Mouse (Mus musculus) forebrain, embryonic 15.5 days (tissue): ENCODE results near the gene Antxr2. TPM values are rescaled to one million over a fixed set of nuclear protein-coding genes. Genes with fewer than 3 reads are reported as not detected.

Source experiments
- ATAC-seq: fragments of 200-750 bp; cut with Nextera tagmentation; replicated peaks from 2 replicates; pipeline ENCODE4 v1.8.0; 2017; ENCODE audit warnings: mild to moderate bottlenecking, moderate TSS enrichment, moderate library complexity
- H3K27ac ChIP-seq: fragments of 300-500 bp; sonication (generic); replicated peaks from 2 replicates; pipeline ENCODE4 v1.5.1; 2015; ENCODE audit warnings: mild to moderate bottlenecking, inconsistent platforms
- H3K27me3 ChIP-seq: fragments of 300-500 bp; sonication (generic); 2 replicates; pipeline ENCODE4 v1.6.1; 2015; ENCODE audit warnings: inconsistent platforms
- H3K36me3 ChIP-seq: fragments of 300-500 bp; sonication (generic); 2 replicates; pipeline ENCODE4 v1.6.1; 2015; ENCODE audit warnings: mild to moderate bottlenecking, inconsistent platforms
- H3K4me1 ChIP-seq: fragments of 300-500 bp; sonication (generic); 2 replicates; pipeline ENCODE4 v1.6.1; 2015; ENCODE audit warnings: inconsistent platforms
- H3K4me2 ChIP-seq: fragments of 300-500 bp; sonication (generic); replicated peaks from 2 replicates; pipeline ENCODE4 v1.6.1; 2015; ENCODE audit warnings: mild to moderate bottlenecking, inconsistent platforms
- H3K4me3 ChIP-seq: fragments of 300-500 bp; sonication (generic); 2 replicates; pipeline ENCODE4 v1.5.1; 2015; ENCODE audit warnings: mild to moderate bottlenecking, inconsistent platforms
- H3K9ac ChIP-seq: fragments of 300-500 bp; sonication (generic); replicated peaks from 2 replicates; pipeline ENCODE4 v1.6.1; 2015; ENCODE audit warnings: mild to moderate bottlenecking, inconsistent platforms
- H3K9me3 ChIP-seq: fragments of 300-500 bp; sonication (generic); 2 replicates; pipeline ENCODE4 v1.6.1; 2016; ENCODE audit warnings: inconsistent platforms
- WGBS: fragments of 180-500 bp; shearing (Covaris S2); methylation state at CpG from one replicate; pipeline ENCODE4 v1.1.7; 2015; ENCODE audit warnings: mixed read lengths; 5-methylcytosine and 5-hydroxymethylcytosine counted together
- polyA plus RNA-seq: library from polyadenylated mRNA; unstranded; fragments of >200 nt; fragmentation: Nextera tagmentation; extraction: Ambion mirVana; gene quantifications from 2 replicates; pipeline ENCODE4 v1.2.1, GENCODE M21; 2015

Antxr2 gene
- polyA plus RNA-seq, 1 experiment from 2014 or later: 4.1 TPM

GRCm38 (mm10) chr5:98024545-98024944 is 6.3 kb downstream of the Antxr2 start:
- 96% methylated on average over 2 of the region's 2 CpGs for WGBS
- no peak overlapping the region for H3K4me3 ChIP-seq
- H3K4me1 ChIP-seq: peaks cover 18% of the 10 kb centered on the region
- no peak overlapping the region for H3K9ac ChIP-seq
- ATAC-seq: no peak
- no peak overlapping the region for H3K27ac ChIP-seq
- no peaks in the 10 kb centered on the region for H3K9me3 ChIP-seq
- no peaks in the 10 kb centered on the region for H3K27me3 ChIP-seq
- H3K4me2 ChIP-seq: no peak overlapping the region
- no peaks in the 10 kb centered on the region for H3K36me3 ChIP-seq

- Histone ChIP-seq H3K36me3 (no peaks in the 10 kb centered on the region), H3K27me3 (no peaks in the 10 kb centered on the region), H3K9me3 (no peaks in the 10 kb centered on the region), H3K4me3 (no peak overlapping the region), H3K9ac (no peak overlapping the region), H3K27ac (no peak overlapping the region), H3K4me1 (no peaks in the 10 kb centered on the region), H3K4me2 (no peak overlapping the region)
- 92% methylated on average over 4 of the region's 4 CpGs for WGBS
- no peak for ATAC-seq
Measured at GRCm38 (mm10) chr5:98021518-98021917, 9.3 kb downstream of the Antxr2 start.

GRCm38 (mm10) chr5:98020658-98021057 is 10.2 kb downstream of the Antxr2 start:
- Histone ChIP-seq H3K4me1 (no peaks in the 10 kb centered on the region), H3K36me3 (no peaks in the 10 kb centered on the region), H3K27ac (no peak overlapping the region), H3K9me3 (no peaks in the 10 kb centered on the region), H3K27me3 (no peaks in the 10 kb centered on the region), H3K9ac (no peak overlapping the region), H3K4me2 (no peak overlapping the region), H3K4me3 (no peak overlapping the region)
- ATAC-seq: no peak

- Histone ChIP-seq H3K9ac (no peak overlapping the region), H3K4me3 (no peak overlapping the region), H3K27me3 (no peaks in the 10 kb centered on the region), H3K4me2 (no peak overlapping the region), H3K4me1 (no peaks in the 10 kb centered on the region), H3K27ac (no peak overlapping the region), H3K36me3 (no peaks in the 10 kb centered on the region), H3K9me3 (no peaks in the 10 kb centered on the region)
- ATAC-seq: no peak
- 88% methylated on average over 1 of the region's 1 CpGs for WGBS
Measured at GRCm38 (mm10) chr5:98019396-98019795, 11.4 kb downstream of the Antxr2 start.

GRCm38 (mm10) chr5:98018162-98018561 is 12.7 kb downstream of the Antxr2 start:
- Histone ChIP-seq H3K36me3 (no peaks in the 10 kb centered on the region), H3K9me3 (no peaks in the 10 kb centered on the region), H3K4me1 (no peaks in the 10 kb centered on the region), H3K4me2 (no peak overlapping the region), H3K27me3 (no peaks in the 10 kb centered on the region), H3K4me3 (no peak overlapping the region), H3K27ac (no peak overlapping the region), H3K9ac (no peak overlapping the region)
- 88% methylated on average over 6 of the region's 6 CpGs for WGBS
- ATAC-seq: no peak

GRCm38 (mm10) chr5:98016247-98017203 is 14.3 kb downstream of the Antxr2 start:
- WGBS: 88% methylated on average over 20 of the region's 20 CpGs

GRCm38 (mm10) chr5:98005751-98006150 is 25.1 kb downstream of the Antxr2 start:
- Histone ChIP-seq H3K4me1 (no peaks in the 10 kb centered on the region), H3K4me2 (no peak overlapping the region), H3K9ac (no peak overlapping the region), H3K27me3 (no peaks in the 10 kb centered on the region), H3K27ac (no peak overlapping the region), H3K9me3 (no peaks in the 10 kb centered on the region), H3K36me3 (no peaks in the 10 kb centered on the region), H3K4me3 (no peak overlapping the region)
- 97% methylated on average over 8 of the region's 8 CpGs for WGBS
- no peak for ATAC-seq

More at GRCm38 (mm10) chr5:98016247-98017203, 14.3 kb downstream of the Antxr2 start:
- Histone ChIP-seq H3K27ac (no peak overlapping the region), H3K4me2 (no peak overlapping the region), H3K36me3 (no peaks in the 10 kb centered on the region), H3K27me3 (no peaks in the 10 kb centered on the region), H3K4me1 (no peaks in the 10 kb centered on the region), H3K4me3 (no peak overlapping the region), H3K9ac (no peak overlapping the region), H3K9me3 (no peaks in the 10 kb centered on the region)
- no peak for ATAC-seq

- H3K27ac ChIP-seq: no peak overlapping the region
- H3K9ac ChIP-seq: no peak overlapping the region
- H3K4me1 ChIP-seq: no peaks in the 10 kb centered on the region
- 93% methylated on average over 2 of the region's 2 CpGs for WGBS
- ATAC-seq: no peak
- H3K4me3 ChIP-seq: no peak overlapping the region
- no peaks in the 10 kb centered on the region for H3K36me3 ChIP-seq
- no peak overlapping the region for H3K4me2 ChIP-seq
- H3K9me3 ChIP-seq: no peaks in the 10 kb centered on the region
- H3K27me3 ChIP-seq: no peaks in the 10 kb centered on the region
Measured at GRCm38 (mm10) chr5:97999261-97999824, 31.5 kb downstream of the Antxr2 start.

GRCm38 (mm10) chr5:97996500-97997176 is 34.2 kb downstream of the Antxr2 start:
- Histone ChIP-seq H3K27me3 (no peaks in the 10 kb centered on the region), H3K36me3 (no peaks in the 10 kb centered on the region), H3K9ac (no peak overlapping the region), H3K9me3 (no peaks in the 10 kb centered on the region), H3K4me1 (no peaks in the 10 kb centered on the region), H3K4me2 (no peak overlapping the region), H3K4me3 (no peak overlapping the region), H3K27ac (no peak overlapping the region)
- 73% methylated on average over 6 of the region's 6 CpGs for WGBS
- no peak for ATAC-seq

GRCm38 (mm10) chr5:97995881-97996280 is 35.0 kb downstream of the Antxr2 start:
- Histone ChIP-seq H3K4me2 (no peak overlapping the region), H3K27ac (no peak overlapping the region), H3K36me3 (no peaks in the 10 kb centered on the region), H3K4me3 (no peak overlapping the region), H3K4me1 (no peaks in the 10 kb centered on the region), H3K9ac (no peak overlapping the region), H3K9me3 (no peaks in the 10 kb centered on the region), H3K27me3 (no peaks in the 10 kb centered on the region)
- no peak for ATAC-seq
- WGBS: 85% methylated on average over 4 of the region's 4 CpGs

GRCm38 (mm10) chr5:97986656-97987294 is 44.1 kb downstream of the Antxr2 start:
- Histone ChIP-seq H3K4me1 (no peaks in the 10 kb centered on the region), H3K4me2 (no peak overlapping the region), H3K4me3 (no peak overlapping the region), H3K27me3 (no peaks in the 10 kb centered on the region), H3K9me3 (no peaks in the 10 kb centered on the region), H3K36me3 (no peaks in the 10 kb centered on the region), H3K27ac (no peak overlapping the region), H3K9ac (no peak overlapping the region)
- no peak for ATAC-seq
- WGBS: 69% methylated on average over 4 of the region's 4 CpGs

- WGBS: 97% methylated on average over 9 of the region's 9 CpGs
- H3K27me3 ChIP-seq: no peaks in the 10 kb centered on the region
- no peaks in the 10 kb centered on the region for H3K9me3 ChIP-seq
- no peak overlapping the region for H3K4me3 ChIP-seq
- no peak for ATAC-seq
- H3K36me3 ChIP-seq: no peaks in the 10 kb centered on the region
- peaks cover 7% of the 10 kb centered on the region; the same call in 1 of the 2 replicates for H3K4me1 ChIP-seq
- no peak overlapping the region for H3K4me2 ChIP-seq
- no peak overlapping the region for H3K9ac ChIP-seq
- no peak overlapping the region for H3K27ac ChIP-seq
Measured at GRCm38 (mm10) chr5:97983375-97983774, 47.5 kb downstream of the Antxr2 start.
